Mouse (Mus musculus): ENCODE results near the gene Cdr2l. TPM values are rescaled to one million over a fixed set of nuclear protein-coding genes. Genes with fewer than 3 reads are reported as not detected.

The Cdr2l gene
- polyA plus RNA-seq, 1 experiment from 2014 or later: 27.3 TPM

DNA sequence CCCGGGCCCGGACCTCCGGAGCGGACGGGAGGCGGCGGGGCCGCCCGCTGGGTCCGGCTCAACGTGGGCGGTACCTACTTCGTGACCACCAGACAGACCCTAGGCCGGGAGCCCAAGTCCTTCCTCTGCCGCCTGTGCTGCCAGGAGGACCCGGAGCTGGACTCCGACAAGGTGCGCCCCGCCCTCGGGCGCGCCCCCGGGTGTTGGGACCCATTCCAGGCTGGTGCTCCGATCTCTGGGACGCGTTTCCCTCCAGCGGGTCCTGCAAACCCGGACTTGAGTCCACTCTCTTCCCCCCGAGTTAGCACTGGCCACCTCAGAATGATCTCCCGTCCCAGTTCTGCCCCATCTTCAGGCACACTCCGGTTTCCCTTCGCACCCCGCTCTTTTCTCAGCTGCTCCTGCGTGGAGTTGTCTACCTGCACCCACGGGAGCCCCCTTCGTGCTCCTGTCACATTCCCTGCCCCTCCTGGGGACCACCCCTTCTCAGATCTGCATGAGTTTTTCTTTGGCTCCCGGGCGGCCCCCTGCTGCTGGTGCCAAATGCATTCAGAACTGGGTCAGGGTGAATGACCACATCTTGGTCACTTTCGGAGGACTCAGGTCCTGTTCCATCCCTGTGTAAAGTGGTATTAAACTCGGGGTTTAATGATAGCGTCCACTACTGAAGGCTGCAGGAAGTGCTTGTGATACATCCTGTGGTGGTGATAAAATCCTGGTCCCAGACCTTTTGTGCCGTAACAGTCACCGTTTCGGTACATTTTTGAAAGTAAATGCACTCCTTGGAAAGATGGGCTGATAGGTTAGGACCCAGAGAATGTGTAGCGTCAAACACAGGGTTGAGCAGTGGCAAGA, 38.8 kb downstream of the Cdr2l start:
- peak overlapping the region; percentile 96 for H3K4me2 ChIP-seq
- peak; percentile 74 for ATAC-seq (replicated peaks)
- H3K27me3 ChIP-seq (replicated peaks): no peaks in the 10 kb centered on the region
- no peaks in the 10 kb centered on the region for H3K9me3 ChIP-seq
- peak overlapping the region; percentile 96 for H3K4me3 ChIP-seq
- peaks cover 6% of the 10 kb centered on the region for H3K36me3 ChIP-seq (replicated peaks)
- peak overlapping the region; percentile 88 for H3K9ac ChIP-seq
- H3K27ac ChIP-seq: peak overlapping the region; percentile 87
- H3K4me1 ChIP-seq: peaks cover 35% of the 10 kb centered on the region
- WGBS: 2% methylated on average over 42 of the region's 45 CpGs

DNA sequence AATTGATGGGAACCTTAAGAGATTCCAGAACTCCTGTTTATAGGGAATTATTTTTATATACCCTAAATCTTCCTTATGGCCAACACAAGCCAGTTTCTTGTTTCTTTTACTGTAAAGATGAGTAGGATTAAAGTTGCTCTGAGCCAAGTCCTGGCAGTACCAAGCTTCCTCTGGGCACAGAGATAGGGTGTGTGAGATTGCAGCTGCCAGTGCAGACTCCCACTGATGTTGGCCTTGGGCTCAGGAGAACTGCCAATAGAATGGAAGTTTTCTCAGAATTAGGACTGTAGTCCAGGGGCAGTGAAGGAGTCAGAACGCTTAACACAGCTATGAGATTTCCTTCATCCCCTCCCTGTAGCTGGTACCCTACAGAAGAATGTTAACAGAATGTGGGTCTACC, 39.6 kb downstream of the Cdr2l start:
- H3K36me3 ChIP-seq (replicated peaks): no peaks in the 10 kb centered on the region; the same call in 1 of the 2 replicates
- H3K27me3 ChIP-seq (replicated peaks): no peaks in the 10 kb centered on the region
- H3K9me3 ChIP-seq: no peaks in the 10 kb centered on the region
- peak overlapping the region; percentile 96 for H3K4me3 ChIP-seq
- H3K4me2 ChIP-seq: peak overlapping the region; percentile 96
- no peak overlapping the region for H3K27ac ChIP-seq
- peak overlapping the region; percentile 88 for H3K9ac ChIP-seq
- peaks cover 35% of the 10 kb centered on the region for H3K4me1 ChIP-seq
- 57% methylated on average over 1 of the region's 1 CpGs for WGBS
- no peak for ATAC-seq (replicated peaks)

DNA sequence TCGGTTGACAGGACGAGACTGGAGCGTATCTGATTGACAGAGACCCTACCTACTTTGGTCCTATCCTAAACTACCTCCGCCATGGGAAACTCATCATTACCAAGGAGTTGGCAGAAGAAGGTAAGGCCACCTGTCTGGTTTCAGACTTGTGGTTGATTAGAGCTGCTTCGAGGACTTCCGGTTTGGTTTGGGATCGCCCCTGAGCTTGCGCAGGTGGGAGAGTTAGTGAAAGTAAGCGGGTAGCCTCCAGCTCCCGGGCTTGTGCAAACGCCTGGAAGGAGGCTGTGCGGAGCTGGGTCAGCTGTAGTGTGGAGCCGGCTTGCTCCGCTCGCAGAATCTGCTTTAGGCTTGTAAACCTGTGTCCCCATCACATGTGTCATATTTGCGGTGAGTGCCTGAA, 40.3 kb downstream of the Cdr2l start:
- 86% methylated on average over 16 of the region's 16 CpGs for WGBS
- Histone ChIP-seq H3K36me3 (replicated peaks) (no peaks in the 10 kb centered on the region; the same call in 1 of the 2 replicates), H3K4me2 (peak overlapping the region; percentile 96; the same call in 1 of the 2 replicates), H3K4me1 (peaks cover 35% of the 10 kb centered on the region), H3K27me3 (replicated peaks) (no peaks in the 10 kb centered on the region), H3K9me3 (no peaks in the 10 kb centered on the region), H3K4me3 (no peak overlapping the region), H3K27ac (no peak overlapping the region), H3K9ac (no peak overlapping the region)
- ATAC-seq (replicated peaks): no peak

DNA sequence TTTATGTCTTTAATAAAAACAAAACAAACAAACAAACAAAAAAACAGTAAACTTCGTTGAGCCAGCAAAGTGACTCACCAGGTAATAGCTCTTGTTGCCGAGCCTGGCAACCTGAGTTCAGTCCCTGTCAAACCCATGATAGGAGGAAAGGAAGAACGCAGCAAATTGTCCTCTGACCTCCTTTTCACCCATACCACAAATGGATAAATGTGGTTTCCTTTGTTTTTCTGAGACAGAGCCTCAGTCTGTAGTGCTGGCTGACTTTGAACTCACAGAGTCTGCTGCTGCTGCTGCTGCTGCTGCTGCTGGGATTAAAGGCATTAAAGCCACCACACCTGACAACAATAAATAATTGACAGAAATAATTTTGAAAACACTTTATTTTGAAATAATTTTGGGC, 41.4 kb downstream of the Cdr2l start:
- Histone ChIP-seq H3K27me3 (replicated peaks) (no peaks in the 10 kb centered on the region), H3K4me2 (no peak overlapping the region), H3K36me3 (replicated peaks) (no peaks in the 10 kb centered on the region; the same call in 1 of the 2 replicates), H3K9ac (no peak overlapping the region), H3K27ac (no peak overlapping the region), H3K4me3 (no peak overlapping the region), H3K4me1 (peaks cover 43% of the 10 kb centered on the region), H3K9me3 (no peaks in the 10 kb centered on the region)
- ATAC-seq (replicated peaks): no peak
- 83% methylated on average over 3 of the region's 3 CpGs for WGBS

DNA sequence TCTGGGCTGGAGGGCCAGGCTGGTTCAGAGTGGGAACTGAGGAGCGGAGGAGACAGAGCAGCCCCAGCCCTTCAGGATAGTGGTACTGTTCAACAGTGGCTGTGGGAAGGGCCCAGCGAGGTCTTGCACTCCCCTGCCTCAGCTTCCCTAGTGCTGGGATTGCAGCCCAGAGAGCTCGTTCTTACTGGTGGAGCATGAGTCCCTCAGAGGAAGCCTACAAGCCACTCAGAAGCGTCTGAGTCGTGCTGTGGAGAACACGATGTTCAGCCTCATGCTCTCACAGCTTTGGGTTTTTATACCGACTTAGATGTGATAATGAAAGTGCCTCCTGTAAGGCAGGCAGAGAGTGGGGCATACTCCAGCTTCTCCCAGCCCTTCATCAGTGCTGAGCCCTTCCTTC, 43.0 kb downstream of the Cdr2l start:
- Histone ChIP-seq H3K4me3 (no peak overlapping the region), H3K27me3 (replicated peaks) (no peaks in the 10 kb centered on the region), H3K4me2 (no peak overlapping the region), H3K36me3 (replicated peaks) (peaks cover 5% of the 10 kb centered on the region; the same call in 1 of the 2 replicates), H3K4me1 (peaks cover 31% of the 10 kb centered on the region), H3K9ac (no peak overlapping the region), H3K9me3 (no peaks in the 10 kb centered on the region), H3K27ac (no peak overlapping the region)
- ATAC-seq (replicated peaks): no peak
- WGBS: 90% methylated on average over 7 of the region's 7 CpGs

DNA sequence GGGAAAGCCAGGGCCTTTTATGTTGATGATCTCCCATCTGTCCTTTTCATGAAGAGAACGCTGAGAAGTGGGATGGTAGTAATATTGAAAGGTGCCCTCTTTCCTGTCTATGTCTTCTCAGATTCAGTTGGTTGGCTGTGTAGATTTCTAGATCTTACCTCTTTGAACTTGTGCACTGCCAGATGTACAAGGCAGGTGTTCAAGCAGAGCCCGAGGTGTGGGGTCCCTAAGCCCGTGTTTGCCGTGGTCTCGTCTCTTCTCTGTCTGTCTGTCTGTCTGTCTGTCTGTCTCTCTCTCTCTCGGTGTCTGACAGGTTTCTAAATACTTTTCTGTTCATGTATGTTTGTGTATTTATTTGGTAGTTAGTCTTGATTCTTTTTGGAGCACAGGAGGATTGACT, 44.0 kb downstream of the Cdr2l start:
- no peak overlapping the region for H3K4me2 ChIP-seq
- H3K27ac ChIP-seq: no peak overlapping the region
- no peak overlapping the region for H3K9ac ChIP-seq
- H3K4me1 ChIP-seq: peaks cover 29% of the 10 kb centered on the region
- no peaks in the 10 kb centered on the region for H3K27me3 ChIP-seq (replicated peaks)
- WGBS: 94% methylated on average over 6 of the region's 6 CpGs
- H3K36me3 ChIP-seq (replicated peaks): peaks cover 12% of the 10 kb centered on the region
- no peaks in the 10 kb centered on the region for H3K9me3 ChIP-seq
- H3K4me3 ChIP-seq: no peak overlapping the region
- no peak for ATAC-seq (replicated peaks)

DNA sequence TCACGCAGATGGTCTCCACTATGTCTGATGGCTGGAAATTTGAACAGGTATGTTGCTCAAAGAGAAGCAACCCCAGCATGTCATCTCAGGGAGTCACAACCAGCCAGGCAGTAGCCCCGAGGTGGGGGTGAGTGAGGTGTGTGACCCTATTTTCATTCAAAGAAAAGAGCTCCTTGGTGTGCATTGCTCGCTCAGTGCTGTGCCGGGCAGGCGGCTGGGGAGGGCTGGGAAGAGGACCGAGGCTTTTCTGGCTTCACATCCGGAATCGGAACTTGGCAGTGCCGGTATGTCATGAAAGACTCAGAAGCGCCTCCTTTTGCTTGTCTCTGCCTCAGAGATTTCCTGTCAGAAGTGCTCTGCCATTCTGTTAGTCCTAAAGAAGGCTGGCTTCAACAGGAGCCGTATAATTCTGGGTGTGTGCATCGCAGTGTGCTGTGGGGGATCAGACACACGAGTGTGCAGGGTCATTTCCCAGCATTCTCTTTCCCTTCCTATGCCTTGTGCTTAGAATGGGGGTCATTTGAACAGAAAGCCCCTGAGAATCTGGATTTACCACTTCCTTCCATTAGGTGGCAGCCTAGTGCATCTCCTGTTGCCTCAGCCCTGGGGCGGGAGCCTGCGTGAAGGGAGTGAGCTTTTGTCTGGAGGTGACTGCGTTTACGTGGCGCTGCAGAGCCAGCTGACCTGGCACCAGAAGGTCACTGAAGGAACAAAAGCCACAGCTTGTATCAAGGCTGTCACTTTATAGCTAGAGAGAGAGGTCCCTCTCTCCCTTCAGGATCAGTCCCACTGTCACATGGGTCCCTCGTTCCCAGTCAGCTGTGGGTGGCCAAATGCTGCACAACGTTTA, 46.0 kb downstream of the Cdr2l start:
- Histone ChIP-seq H3K27me3 (replicated peaks) (no peaks in the 10 kb centered on the region), H3K4me3 (no peak overlapping the region), H3K9ac (0 out of 2 replicates have a peak overlapping the region, but pooled peaks have one; percentile 10), H3K4me2 (peak overlapping the region; percentile 34), H3K9me3 (no peaks in the 10 kb centered on the region), H3K27ac (peak overlapping the region; percentile 75), H3K36me3 (replicated peaks) (peaks cover 27% of the 10 kb centered on the region), H3K4me1 (peaks cover 10% of the 10 kb centered on the region)
- 30% methylated on average over 20 of the region's 20 CpGs for WGBS
- peak; percentile 70; the same call in 1 of the 2 replicates for ATAC-seq (replicated peaks)

DNA sequence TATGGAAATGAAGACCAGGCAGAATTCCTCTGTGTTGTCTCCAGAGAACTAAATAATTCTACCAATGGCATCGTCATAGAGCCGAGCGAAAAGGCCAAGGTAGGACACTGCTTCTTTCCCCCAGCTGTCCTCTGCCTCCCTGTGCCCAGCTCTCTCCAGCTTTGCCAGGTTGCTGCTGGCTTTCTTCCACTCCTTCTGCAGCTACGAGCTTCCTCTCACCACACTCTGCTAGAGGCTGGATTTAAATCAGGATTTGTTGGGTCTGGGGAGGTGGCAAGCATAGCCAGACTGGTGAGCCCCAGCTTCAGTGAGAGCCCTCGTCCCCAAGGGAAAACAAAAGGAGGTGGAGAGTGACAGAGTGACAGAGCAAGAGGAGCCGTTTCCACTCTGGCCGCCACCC, 47.6 kb downstream of the Cdr2l start:
- no peak overlapping the region for H3K4me2 ChIP-seq
- H3K4me3 ChIP-seq: no peak overlapping the region
- H3K4me1 ChIP-seq: peaks cover 10% of the 10 kb centered on the region
- H3K9ac ChIP-seq: no peak overlapping the region
- H3K36me3 ChIP-seq (replicated peaks): peaks cover 32% of the 10 kb centered on the region
- H3K9me3 ChIP-seq: no peaks in the 10 kb centered on the region
- ATAC-seq (replicated peaks): no peak
- no peak overlapping the region for H3K27ac ChIP-seq
- H3K27me3 ChIP-seq (replicated peaks): no peaks in the 10 kb centered on the region
- 88% methylated on average over 7 of the region's 7 CpGs for WGBS

DNA sequence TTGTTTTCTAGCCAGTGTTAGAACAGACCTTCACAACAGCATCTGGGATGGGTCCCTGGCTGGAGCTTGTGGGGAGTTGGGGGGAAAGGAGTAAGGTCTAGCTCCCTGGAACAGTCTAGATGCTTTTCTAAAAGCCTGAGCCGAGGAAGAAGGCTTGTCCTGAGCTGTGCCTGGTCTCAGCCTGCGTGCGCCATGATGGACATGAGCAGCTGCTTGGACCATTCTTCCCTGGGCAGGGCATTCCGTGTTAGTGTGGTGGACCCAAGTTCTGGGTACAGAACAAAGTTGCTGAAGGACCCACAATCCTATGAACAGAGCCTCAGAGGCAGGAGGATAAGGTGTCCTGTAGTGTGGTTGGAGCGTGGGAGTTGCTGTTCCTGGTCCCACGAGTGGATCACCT, 48.8 kb downstream of the Cdr2l start:
- ATAC-seq (replicated peaks): no peak
- Histone ChIP-seq H3K4me2 (no peak overlapping the region), H3K4me3 (no peak overlapping the region), H3K27me3 (replicated peaks) (no peaks in the 10 kb centered on the region), H3K9me3 (no peaks in the 10 kb centered on the region), H3K36me3 (replicated peaks) (peaks cover 32% of the 10 kb centered on the region), H3K4me1 (peaks cover 13% of the 10 kb centered on the region), H3K9ac (no peak overlapping the region), H3K27ac (no peak overlapping the region)
- 97% methylated on average over 6 of the region's 6 CpGs for WGBS

DNA sequence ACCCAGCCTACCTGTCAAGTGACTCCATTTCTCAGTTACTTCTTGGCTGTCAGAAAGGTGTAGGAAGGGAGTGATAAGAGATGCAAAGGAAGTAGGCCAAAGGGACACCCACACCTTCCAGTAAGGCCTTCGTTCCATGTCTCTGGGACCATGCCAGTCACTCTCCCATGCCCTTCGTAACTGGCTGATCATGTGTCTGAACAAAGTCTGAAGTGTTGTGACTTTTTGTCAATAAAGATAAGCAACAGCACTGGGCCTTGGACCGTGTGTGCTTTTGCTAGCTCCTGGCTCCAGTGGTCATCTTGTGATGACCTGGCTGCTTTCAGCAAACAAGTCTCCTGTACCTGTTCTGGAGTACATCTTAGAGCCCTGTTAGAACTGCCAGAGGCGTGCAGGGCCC, 51.1 kb downstream of the Cdr2l start:
- H3K4me3 ChIP-seq: no peak overlapping the region
- H3K27ac ChIP-seq: no peak overlapping the region
- no peak overlapping the region for H3K9ac ChIP-seq
- H3K9me3 ChIP-seq: no peaks in the 10 kb centered on the region
- WGBS: 88% methylated on average over 4 of the region's 4 CpGs
- no peak for ATAC-seq (replicated peaks)
- no peaks in the 10 kb centered on the region for H3K27me3 ChIP-seq (replicated peaks)
- H3K4me2 ChIP-seq: no peak overlapping the region
- peaks cover 32% of the 10 kb centered on the region for H3K36me3 ChIP-seq (replicated peaks)
- H3K4me1 ChIP-seq: peaks cover 15% of the 10 kb centered on the region

DNA sequence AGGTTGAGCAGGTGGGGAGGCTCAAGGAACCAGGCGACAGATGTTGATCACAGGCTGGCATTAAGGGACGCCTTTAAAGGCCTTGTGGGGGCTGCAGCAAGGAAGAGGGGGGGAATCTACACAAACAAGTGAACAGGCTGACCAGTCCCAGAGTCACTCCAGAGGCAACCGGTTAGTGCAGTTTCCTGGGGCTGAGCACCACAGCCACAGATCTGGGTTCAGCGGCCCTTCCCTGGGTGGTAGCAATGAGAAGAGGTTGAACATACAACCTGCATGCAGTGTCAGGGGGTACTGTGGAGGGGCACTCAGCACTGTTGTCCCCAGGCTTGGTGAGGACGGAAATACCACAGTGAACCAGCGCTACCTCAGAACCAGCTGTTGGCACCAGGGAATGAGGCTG, 51.6 kb downstream of the Cdr2l start:
- WGBS: 85% methylated on average over 6 of the region's 6 CpGs
- Histone ChIP-seq H3K9me3 (no peaks in the 10 kb centered on the region), H3K27ac (no peak overlapping the region), H3K36me3 (replicated peaks) (peaks cover 32% of the 10 kb centered on the region), H3K4me3 (no peak overlapping the region), H3K4me2 (no peak overlapping the region), H3K4me1 (peaks cover 12% of the 10 kb centered on the region), H3K27me3 (replicated peaks) (no peaks in the 10 kb centered on the region), H3K9ac (no peak overlapping the region)
- ATAC-seq (replicated peaks): no peak

DNA sequence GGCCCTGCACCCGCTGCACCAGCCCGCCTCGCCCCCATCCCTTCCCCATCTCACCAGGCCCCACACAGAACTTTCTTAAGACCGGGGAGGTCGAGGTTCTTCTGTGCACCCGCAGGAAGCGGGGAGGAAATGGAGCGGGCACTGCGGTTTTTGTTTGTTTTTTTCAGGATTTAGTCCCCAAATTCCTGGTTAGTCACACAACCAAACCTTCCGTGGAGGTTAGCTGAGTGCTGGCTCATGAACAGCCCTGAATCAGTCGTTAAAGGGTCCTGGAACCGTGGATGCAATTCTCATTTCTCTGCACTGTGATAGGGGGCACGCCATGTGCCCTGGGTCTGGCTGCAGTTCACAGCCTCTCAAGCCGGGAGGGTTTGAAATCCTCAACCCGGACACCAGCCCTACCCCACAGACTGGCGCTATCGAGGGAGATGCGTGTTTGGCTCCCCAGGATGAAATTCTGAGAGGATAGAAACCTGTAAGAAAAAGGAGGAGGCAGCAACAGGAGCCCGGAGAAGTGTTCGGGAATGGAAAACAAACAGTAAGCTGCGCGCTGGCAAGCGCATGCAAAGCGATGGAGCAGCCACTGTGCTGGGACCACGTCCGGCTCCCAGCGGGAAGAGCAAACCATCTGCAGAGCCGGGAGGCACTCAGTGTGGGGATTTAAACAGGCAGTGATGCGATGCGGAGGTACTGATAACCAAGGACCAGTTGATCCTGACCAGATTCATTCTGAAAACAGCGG, 54.1 kb downstream of the Cdr2l start:
- Histone ChIP-seq H3K4me2 (peak overlapping the region; percentile 54), H3K9me3 (no peaks in the 10 kb centered on the region), H3K36me3 (replicated peaks) (peaks cover 19% of the 10 kb centered on the region), H3K9ac (peak overlapping the region; percentile 27), H3K27me3 (replicated peaks) (no peaks in the 10 kb centered on the region), H3K4me3 (peak overlapping the region; percentile 28), H3K27ac (no peak overlapping the region), H3K4me1 (peaks cover 12% of the 10 kb centered on the region)
- 4% methylated on average over 31 of the region's 31 CpGs for WGBS
- no peak; the same call in 1 of the 2 replicates for ATAC-seq (replicated peaks)

Measured in midbrain, embryonic 15.5 days (tissue).